Mouse (Mus musculus) cerebellum, adult 2 months (tissue): ENCODE results near the gene Rnasel.

Experiments
- CTCF ChIP-seq: fragments of 200-500 bp; IDR thresholded peaks from 2 replicates; pipeline ENCODE4 v1.5.1; 2011; ENCODE audit warnings: low read depth, mild to moderate bottlenecking, control low read depth, low read length, moderate library complexity, borderline replicate concordance; ENCODE audit not compliant: insufficient read depth
- POLR2A ChIP-seq: fragments of 200-500 bp; IDR thresholded peaks from 2 replicates; pipeline ENCODE4 v1.6.1; 2011; ENCODE audit warnings: low read length, control low read depth, borderline replicate concordance; ENCODE audit not compliant: insufficient read depth

DNA sequence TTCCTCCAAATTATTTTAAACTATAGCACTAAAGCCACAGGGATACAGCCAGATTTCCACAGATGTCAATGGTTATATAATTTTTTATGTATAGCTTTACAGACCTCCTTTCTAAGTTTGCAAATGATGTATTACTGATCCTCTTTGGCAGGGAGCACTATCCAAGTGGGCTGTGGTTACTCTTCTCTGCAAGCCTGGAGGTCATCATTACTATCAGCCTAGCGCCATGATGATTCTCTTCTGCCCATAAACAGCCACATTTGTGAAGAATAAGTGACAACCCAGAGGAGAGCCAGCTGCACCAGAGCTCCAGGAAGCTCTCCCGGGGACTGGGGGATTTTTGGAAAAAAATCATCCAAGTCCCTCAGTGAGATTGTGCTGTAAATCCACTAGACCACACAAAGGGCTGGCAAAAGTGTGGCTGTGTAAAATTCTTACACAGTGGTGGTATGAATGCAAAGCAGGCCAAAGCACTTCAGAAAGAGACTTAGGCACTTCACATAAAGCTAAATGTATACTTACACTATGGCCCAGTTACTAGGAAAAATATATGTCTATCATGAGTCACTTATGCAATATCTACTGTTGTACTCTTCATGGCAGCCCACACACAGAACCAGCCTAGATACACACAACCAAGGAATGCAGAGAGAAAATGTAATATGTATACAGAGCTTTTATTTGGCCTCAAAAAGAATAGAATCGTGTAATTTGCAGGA is 37.5 kb upstream of the Rnasel start:
- TF ChIP-seq CTCF (no peak), POLR2A (no peak)
